Mouse (Mus musculus) gastrocnemius, adult 2 months (tissue): ENCODE data around the gene Gm5475. TPM values are rescaled to one million over a fixed set of nuclear protein-coding genes. Genes with fewer than 3 reads are reported as not detected.
"Not testable (repeated sequence)": the region's sequence is repeated elsewhere in the genome, so short reads cannot be mapped to it uniquely, and the experiment has no call there.

Source experiments
- DNase-seq: peaks from one replicate; pipeline ENCODE4 v3.0.0; 2022
- H3K27ac ChIP-seq: fragments of 200-600 bp; 2 replicates; pipeline ENCODE4 v1.8.1; 2022; ENCODE audit warnings: mild to moderate bottlenecking
- H3K4me3 ChIP-seq: fragments of 200-600 bp; 2 replicates; pipeline ENCODE4 v1.8.1; 2022; ENCODE audit warnings: mild to moderate bottlenecking, moderate library complexity
- CTCF ChIP-seq: fragments of 200-600 bp; IDR thresholded peaks from 2 replicates; pipeline ENCODE4 v1.8.1; 2022; ENCODE audit warnings: antibody characterized with exemption, mild to moderate bottlenecking, moderate library complexity
- intact Hi-C: fragments of 180-260 bp; cut with DNase I; formaldehyde crosslinking; loops from one replicate; pipeline ENCODE4 v1.15.1; 2025
- long read RNA-seq, 2 experiments: library from polyadenylated mRNA; stranded (forward); transcript quantifications; one replicate each; pipeline ENCODE4 v2.0.0; 2021
- total RNA-seq, 2 experiments: library from RNA; stranded (reverse); gene quantifications; 2 replicates each; pipeline ENCODE4 v1.2.3; 2021

Gene Gm5475
- total RNA-seq = not detected
- long read RNA-seq, experiment 1 = 0 reads
- long read RNA-seq, experiment 2 = 0 reads

GRCm38 (mm10) chr15:100421758-100422197, at the start of gene Gm5475:
Gene Gm5475, plus strand, starts transcription at chr15:100422147.
- H3K27ac ChIP-seq = peak within 1 kb of the TSS; percentile 93
- H3K4me3 ChIP-seq = peak within 1 kb of the TSS; percentile 96
- not testable (repeated sequence) for DNase-seq
- intact Hi-C loops = loop anchor here (5.0 kb wide), 1 partner anchor 36 kb away; no protein-coding TSS in a partner anchor

GRCm38 (mm10) chr15:100375066-100375465, 46.9 kb upstream of the Gm5475 start:
- intact Hi-C loops = loop anchor here (2.0 to 5.0 kb wide), 2 partner anchors 112 to 353 kb away; no protein-coding TSS in a partner anchor

GRCm38 (mm10) chr15:100377847-100378505, 44.0 kb upstream of the Gm5475 start:
- TF ChIP-seq CTCF = peak; percentile 31
- not testable (repeated sequence) for H3K27ac ChIP-seq, H3K4me3 ChIP-seq
- DNase-seq = peak; percentile 36
- intact Hi-C loops = loop anchor here (5.0 kb wide), 1 partner anchor 356 kb away; no protein-coding TSS in a partner anchor

More at GRCm38 (mm10) chr15:100375066-100375465, 46.9 kb upstream of the Gm5475 start:
- no peak overlapping the region for H3K4me3 ChIP-seq
- TF ChIP-seq CTCF = peak; percentile 80
- no peak overlapping the region for H3K27ac ChIP-seq
- peak; percentile 70 for DNase-seq

- H3K4me3 ChIP-seq = no peak overlapping the region
- TF ChIP-seq CTCF = no peak
- intact Hi-C loops = loop anchor here (5.0 kb wide), 1 partner anchor 357 kb away; no protein-coding TSS in a partner anchor
- no peak overlapping the region for H3K27ac ChIP-seq
- no peak for DNase-seq
Measured at GRCm38 (mm10) chr15:100379658-100380057, 42.3 kb upstream of the Gm5475 start.

GRCm38 (mm10) chr15:100380104-100380503, 41.8 kb upstream of the Gm5475 start:
- Histone ChIP-seq H3K27ac (no peak overlapping the region), H3K4me3 (no peak overlapping the region)
- intact Hi-C loops = no loop called here
- no peak for DNase-seq
- TF ChIP-seq CTCF = no peak

GRCm38 (mm10) chr15:100385705-100386104, 36.2 kb upstream of the Gm5475 start:
- H3K27ac ChIP-seq = no peak overlapping the region
- H3K4me3 ChIP-seq = no peak overlapping the region
- TF ChIP-seq CTCF = no peak
- intact Hi-C loops = no loop called here
- no peak for DNase-seq

- no peak overlapping the region for H3K27ac ChIP-seq
- intact Hi-C loops = no loop called here
- H3K4me3 ChIP-seq = no peak overlapping the region
- no peak for DNase-seq
- TF ChIP-seq CTCF = no peak
Measured at GRCm38 (mm10) chr15:100387544-100388223, 34.3 kb upstream of the Gm5475 start.

GRCm38 (mm10) chr15:100388224-100388835, 33.6 kb upstream of the Gm5475 start:
- H3K4me3 ChIP-seq = no peak overlapping the region
- intact Hi-C loops = no loop called here
- no peak for TF ChIP-seq CTCF
- no peak for DNase-seq
- no peak overlapping the region for H3K27ac ChIP-seq

- intact Hi-C loops = no loop called here
- Histone ChIP-seq H3K27ac (peak overlapping the region; percentile 73; the same call in 1 of the 2 replicates), H3K4me3 (no peak overlapping the region)
- no peak for TF ChIP-seq CTCF
- DNase-seq = no peak
Measured at GRCm38 (mm10) chr15:100388886-100389285, 33.1 kb upstream of the Gm5475 start.

GRCm38 (mm10) chr15:100391066-100391465, 30.9 kb upstream of the Gm5475 start:
- no peak overlapping the region for H3K4me3 ChIP-seq

GRCm38 (mm10) chr15:100391599-100391998, 30.3 kb upstream of the Gm5475 start:
- intact Hi-C loops = no loop called here
- no peak for DNase-seq
- TF ChIP-seq CTCF = no peak
- no peak overlapping the region; the same call in 1 of the 2 replicates for H3K27ac ChIP-seq
- no peak overlapping the region for H3K4me3 ChIP-seq

More at GRCm38 (mm10) chr15:100391066-100391465, 30.9 kb upstream of the Gm5475 start:
- intact Hi-C loops = no loop called here
- peak overlapping the region; percentile 73 for H3K27ac ChIP-seq
- no peak for TF ChIP-seq CTCF
- no peak for DNase-seq

- TF ChIP-seq CTCF = no peak
- Histone ChIP-seq H3K4me3 (no peak overlapping the region), H3K27ac (no peak overlapping the region)
- intact Hi-C loops = no loop called here
- no peak for DNase-seq
Measured at GRCm38 (mm10) chr15:100393016-100393415, 28.9 kb upstream of the Gm5475 start.

GRCm38 (mm10) chr15:100395561-100395960, 26.4 kb upstream of the Gm5475 start:
- Histone ChIP-seq H3K4me3 (no peak overlapping the region), H3K27ac (no peak overlapping the region)
- TF ChIP-seq CTCF = peak; percentile 22; the same call in 1 of the 2 replicates
- intact Hi-C loops = no loop called here
- no peak for DNase-seq
